ENCODE assay signal across 8 mouse cellular contexts in genomic region chr15:3441506-3442286, GRCm38 (mm10).
DNase-seq lines count a peak whose midpoint lies in the region; ATAC-seq and TF ChIP-seq lines count a peak whose summit lies in the region.

No protein-coding gene starts in this region.

- H3K9me3 ChIP-seq in kidney, embryonic 15.5 days (replicated peaks): no peaks in the 10 kb centered on the region
- H3K9me3 ChIP-seq in MEL (replicated peaks; ENCODE audit: insufficient read depth, low read length): no peaks in the 10 kb centered on the region
- no peaks in the 10 kb centered on the region for H3K9me3 ChIP-seq in forebrain, embryonic 10.5 days
- H3K9me3 ChIP-seq in liver, embryonic 14.5 days (ENCODE audit: control insufficient read depth, low read length): no peaks in the 10 kb centered on the region
- no peaks in the 10 kb centered on the region for H3K9me3 ChIP-seq in neural tube, embryonic 15.5 days (replicated peaks)

- DNase-seq in kidney, adult 18-20 months: peak; percentile 46
- DNase-seq in A20 (ENCODE audit: low read depth, low spot score): peak; percentile 25
- peak; percentile 31 for DNase-seq in MEL (ENCODE audit: low read depth, low spot score)
- DNase-seq in forebrain, embryonic 10.5 days (ENCODE audit: extremely low spot score, low spot score): peak; percentile 15
- DNase-seq in liver, embryonic 14.5 days (ENCODE audit: low read depth in 3 of 3, low spot score in 3 of 3): no peak
- DNase-seq in heart, postnatal 25 days (ENCODE audit: low spot score): no peak

- TF ChIP-seq RAD21 in MEL (IDR thresholded peaks at IDR 0.05; ENCODE audit: low read depth, low read length): peak; percentile 59

- TF ChIP-seq CTCF in MEL (IDR thresholded peaks at IDR 0.05 in 2 of 3, conservative IDR thresholded peaks at IDR 0.05 in 1 of 3; ENCODE audit: control insufficient read depth in 1 of 3, insufficient read depth in 1 of 3, low read depth in 2 of 3, low read length in 3 of 3, poor library complexity in 1 of 3, severe bottlenecking in 1 of 3): peak; percentile 48 to 64 (median 60)
- peak; percentile 63 for TF ChIP-seq CTCF in liver, embryonic 14.5 days (IDR thresholded peaks at IDR 0.05; ENCODE audit: low read depth)

- no peaks in the 10 kb centered on the region for H3K4me1 ChIP-seq in kidney, embryonic 15.5 days
- no peaks in the 10 kb centered on the region for H3K4me1 ChIP-seq in MEL (ENCODE audit: control insufficient read depth in 1 of 2, insufficient read depth in 2 of 2, low read length in 2 of 2)
- H3K4me1 ChIP-seq in forebrain, embryonic 10.5 days: no peaks in the 10 kb centered on the region
- H3K4me1 ChIP-seq in liver, embryonic 14.5 days (replicated peaks; ENCODE audit: control insufficient read depth in 2 of 2, insufficient read depth in 2 of 2, low read length in 1 of 2): no peaks in the 10 kb centered on the region
- no peaks in the 10 kb centered on the region for H3K4me1 ChIP-seq in neural tube, embryonic 15.5 days

- 58% methylated on average over 4 of the region's 4 CpGs for WGBS in kidney, embryonic 15.5 days
- WGBS in forebrain, embryonic 10.5 days: 50% methylated on average over 4 of the region's 4 CpGs
- 41% methylated on average over 4 of the region's 4 CpGs for WGBS in liver, embryonic 14.5 days (ENCODE audit: insufficient replicate concordance)
- WGBS in neural tube, embryonic 15.5 days: 67% methylated on average over 4 of the region's 4 CpGs

- TF ChIP-seq EP300 in MEL (IDR thresholded peaks at IDR 0.05; ENCODE audit: low read depth in 1 of 2, low read length in 2 of 2): no peak
- no peak for TF ChIP-seq EP300 in liver, embryonic 14.5 days (IDR thresholded peaks at IDR 0.05; ENCODE audit: low read depth)

- H3K79me2 ChIP-seq in MEL (ENCODE audit: control insufficient read depth, insufficient read depth, low read length, poor library complexity): no peaks in the 10 kb centered on the region

- H3K36me3 ChIP-seq in kidney, embryonic 15.5 days: no peaks in the 10 kb centered on the region
- H3K36me3 ChIP-seq in MEL (ENCODE audit: control insufficient read depth in 1 of 2, insufficient read depth in 2 of 2, low read length in 2 of 2): no peaks in the 10 kb centered on the region
- H3K36me3 ChIP-seq in forebrain, embryonic 10.5 days (replicated peaks): no peaks in the 10 kb centered on the region
- no peaks in the 10 kb centered on the region for H3K36me3 ChIP-seq in liver, embryonic 14.5 days (replicated peaks; ENCODE audit: control insufficient read depth, insufficient read depth, low read depth)
- no peaks in the 10 kb centered on the region for H3K36me3 ChIP-seq in neural tube, embryonic 15.5 days

- ATAC-seq in kidney, embryonic 15.5 days (replicated peaks; ENCODE audit: low FRiP score): no peak
- no peak for ATAC-seq in liver, embryonic 14.5 days (ENCODE audit: insufficient read depth)
- peak; percentile 31; the same call in 1 of the 2 replicates for ATAC-seq in neural tube, embryonic 15.5 days (ENCODE audit: low FRiP score)

- TF ChIP-seq POLR2A in MEL (IDR thresholded peaks at IDR 0.05; ENCODE audit: control insufficient read depth in 1 of 2, insufficient read depth in 1 of 2, low read depth in 1 of 2, low read length in 2 of 2, poor library complexity in 1 of 2): no peak

- H3K9ac ChIP-seq in kidney, embryonic 15.5 days: no peak overlapping the region
- H3K9ac ChIP-seq in MEL (ENCODE audit: control insufficient read depth, low read depth, low read length, poor library complexity, severe bottlenecking): no peak overlapping the region
- no peak overlapping the region for H3K9ac ChIP-seq in liver, embryonic 14.5 days (replicated peaks)
- no peak overlapping the region for H3K9ac ChIP-seq in neural tube, embryonic 15.5 days (replicated peaks)

- H3K4me3 ChIP-seq in kidney, embryonic 15.5 days (replicated peaks): no peak overlapping the region
- H3K4me3 ChIP-seq in MEL (ENCODE audit: control insufficient read depth in 1 of 2, insufficient read depth in 1 of 2, low read depth in 2 of 2, low read length in 2 of 2): no peak overlapping the region
- no peak overlapping the region for H3K4me3 ChIP-seq in forebrain, embryonic 10.5 days
- no peak overlapping the region for H3K4me3 ChIP-seq in liver, embryonic 14.5 days (ENCODE audit: insufficient read depth in 1 of 2, low read depth in 2 of 2, low read length in 2 of 2)
- no peak overlapping the region for H3K4me3 ChIP-seq in neural tube, embryonic 15.5 days (replicated peaks)

- intact Hi-C loops in heart, postnatal 25 days (cut with DNase I): loop anchor here (2.0 to 5.0 kb wide), 4 partner anchors 61 to 229 kb away; partner anchors contain the start of gene Ghr

- H3K4me2 ChIP-seq in kidney, embryonic 15.5 days: no peak overlapping the region
- H3K4me2 ChIP-seq in liver, embryonic 14.5 days (ENCODE audit: low read depth): no peak overlapping the region
- H3K4me2 ChIP-seq in neural tube, embryonic 15.5 days: no peak overlapping the region

- no peak overlapping the region for H3K27ac ChIP-seq in kidney, embryonic 15.5 days
- H3K27ac ChIP-seq in MEL (ENCODE audit: control insufficient read depth, low read depth, low read length): no peak overlapping the region
- H3K27ac ChIP-seq in forebrain, embryonic 10.5 days: no peak overlapping the region
- H3K27ac ChIP-seq in liver, embryonic 14.5 days: no peak overlapping the region
- H3K27ac ChIP-seq in neural tube, embryonic 15.5 days (replicated peaks): no peak overlapping the region

- H3K27me3 ChIP-seq in kidney, embryonic 15.5 days: no peaks in the 10 kb centered on the region
- no peaks in the 10 kb centered on the region for H3K27me3 ChIP-seq in MEL (ENCODE audit: control insufficient read depth in 1 of 2, insufficient read depth in 2 of 2, low read length in 2 of 2)
- H3K27me3 ChIP-seq in forebrain, embryonic 10.5 days (ENCODE audit: poor library complexity, severe bottlenecking): no peaks in the 10 kb centered on the region
- H3K27me3 ChIP-seq in liver, embryonic 14.5 days (ENCODE audit: control insufficient read depth, insufficient read depth, low read length): no peaks in the 10 kb centered on the region
- no peaks in the 10 kb centered on the region for H3K27me3 ChIP-seq in neural tube, embryonic 15.5 days (replicated peaks)

TF ChIP-seq in MEL, 35 proteins besides CTCF, POLR2A, EP300 and RAD21:
- TF ChIP-seq RCOR1 (IDR thresholded peaks at IDR 0.05; ENCODE audit: low read depth, low read length): no peak
- peak; percentile 61 for TF ChIP-seq SMC3 (IDR thresholded peaks at IDR 0.05; ENCODE audit: low read depth, low read length)
- peak; percentile 23; the same call in 1 of the 2 replicates for TF ChIP-seq ZC3H11A (IDR thresholded peaks at IDR 0.05; ENCODE audit: low read depth, low read length)
TF ChIP-seq in MEL: peak in this region for 2.

Comparison
In these comparisons a context has a peak if more than half of its experiments do, and no peak if none do; other contexts are left out.
1. DNase-seq: peak in kidney, adult 18-20 months (single experiment), A20 (single experiment), MEL (single experiment) and forebrain, embryonic 10.5 days (single experiment); none in liver, embryonic 14.5 days (0 of 3) and heart, postnatal 25 days (single experiment).